Mouse (Mus musculus) cerebellum, adult 9-10 months (tissue): ENCODE results near the gene Fam110c.
"Not testable (repeated sequence)": the region's sequence is repeated elsewhere in the genome, so short reads cannot be mapped to it uniquely, and the experiment has no call there.

ENCODE experiments used
- DNase-seq: peaks from one replicate; pipeline ENCODE4 v3.0.0; 2022

The Fam110c gene

GRCm38 (mm10) chr12:31073412-31074354, at the start of gene Fam110c:
Gene Fam110c (plus strand): TSS chr12:31073861.
- no peak for DNase-seq

GRCm38 (mm10) chr12:31026423-31026822, 47.2 kb upstream of the Fam110c start:
- no peak for DNase-seq

DNA sequence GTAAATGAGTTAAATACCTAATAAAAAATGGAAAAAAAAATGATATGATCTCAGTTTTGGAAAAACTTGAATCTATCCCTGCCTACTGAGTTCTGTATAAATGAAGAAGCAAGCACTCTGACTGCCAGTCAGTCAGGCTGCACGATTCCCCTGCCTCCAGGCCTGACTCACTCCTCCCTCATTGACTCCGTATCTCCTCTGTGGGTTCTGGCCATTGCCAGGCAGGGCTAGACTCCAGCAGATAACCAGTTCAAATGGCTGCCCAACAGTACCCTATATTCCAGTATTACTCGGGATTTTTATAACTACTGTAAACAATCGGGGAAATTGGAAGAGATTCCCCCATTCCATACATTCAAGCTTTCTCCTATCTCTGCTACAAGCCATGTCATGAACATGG, 21.6 kb upstream of the Fam110c start:
- no peak for DNase-seq

DNA sequence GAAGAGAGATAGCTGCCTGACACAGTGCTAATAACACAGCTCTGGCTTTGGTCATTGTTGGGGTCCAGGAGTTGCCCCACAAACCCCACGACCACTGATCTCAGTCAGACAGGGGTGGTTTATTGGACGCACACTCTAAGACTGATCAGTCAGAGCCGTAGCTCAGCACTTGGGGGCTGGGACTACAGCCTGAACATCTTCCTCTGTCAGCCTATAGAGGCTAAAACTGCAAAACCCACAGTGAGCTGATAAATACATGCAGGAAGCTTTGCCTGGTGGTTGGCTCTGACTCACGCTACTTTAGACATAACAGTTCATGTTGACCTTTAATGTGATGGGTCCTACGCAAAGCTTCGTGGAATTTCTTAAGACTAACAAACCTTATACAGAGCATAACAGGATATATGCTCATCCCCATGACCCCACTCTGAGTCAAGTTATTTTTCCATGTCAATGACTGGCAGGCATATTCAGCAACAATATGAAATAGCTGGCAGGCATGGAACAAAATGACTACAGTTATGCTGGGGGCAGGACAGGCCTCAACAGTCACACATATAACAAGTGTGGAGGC, 17.3 kb upstream of the Fam110c start:
- no peak for DNase-seq

GRCm38 (mm10) chr12:31059393-31059853, 14.2 kb upstream of the Fam110c start:
- DNase-seq, result no peak

GRCm38 (mm10) chr12:31060245-31060644, 13.4 kb upstream of the Fam110c start:
- DNase-seq, result no peak

DNA sequence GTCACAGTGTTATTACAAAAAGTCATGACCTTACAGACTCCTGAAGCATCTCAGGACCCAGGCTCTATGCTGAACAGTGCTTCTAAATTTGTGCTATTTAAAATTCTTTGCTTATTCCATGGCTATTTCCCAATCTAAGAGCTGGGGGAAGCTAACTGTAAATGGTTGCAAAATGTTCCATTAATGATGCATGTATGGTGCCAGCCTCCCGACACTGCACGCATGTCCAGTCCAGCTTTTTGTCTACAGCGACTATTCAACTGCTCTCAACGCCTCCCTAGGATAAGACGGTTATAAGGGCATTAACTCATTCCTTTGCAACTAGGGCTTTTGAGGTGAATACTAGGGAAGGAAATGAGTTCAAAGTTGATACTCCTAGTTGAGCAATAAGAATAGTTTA, 2.4 kb upstream of the Fam110c start:
- no peak for DNase-seq

DNA sequence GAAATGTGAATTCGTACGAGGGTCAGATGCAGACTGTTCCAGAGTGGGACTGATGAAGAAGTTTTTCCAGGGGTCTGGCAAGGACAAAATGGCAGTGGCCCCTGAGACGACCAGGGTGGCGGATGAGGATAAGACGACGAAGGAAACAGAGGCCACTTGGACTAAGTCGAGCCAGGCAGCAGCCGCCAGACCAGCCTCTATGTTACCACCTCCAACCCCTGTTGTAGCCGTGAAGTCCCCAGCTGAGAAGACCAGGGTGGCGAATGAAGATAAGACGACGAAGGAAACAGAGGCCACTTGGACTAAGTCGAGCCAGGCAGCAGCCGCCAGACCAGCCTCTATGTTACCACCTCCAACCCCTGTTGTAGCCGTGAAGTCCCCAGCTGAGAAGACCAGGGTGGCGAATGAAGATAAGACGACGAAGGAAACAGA, 710 bp downstream of the Fam110c start:
- DNase-seq, result not testable (repeated sequence)

- no peak for DNase-seq
Observed at GRCm38 (mm10) chr12:31074839-31075538, 1.3 kb downstream of the Fam110c start.

GRCm38 (mm10) chr12:31077020-31077419, 3.4 kb downstream of the Fam110c start:
- no peak for DNase-seq

GRCm38 (mm10) chr12:31078030-31078429, 4.4 kb downstream of the Fam110c start:
- no peak for DNase-seq

- DNase-seq, result no peak
Observed at GRCm38 (mm10) chr12:31080352-31080751, 6.7 kb downstream of the Fam110c start.

GRCm38 (mm10) chr12:31080890-31081554, 7.4 kb downstream of the Fam110c start:
- no peak for DNase-seq

DNA sequence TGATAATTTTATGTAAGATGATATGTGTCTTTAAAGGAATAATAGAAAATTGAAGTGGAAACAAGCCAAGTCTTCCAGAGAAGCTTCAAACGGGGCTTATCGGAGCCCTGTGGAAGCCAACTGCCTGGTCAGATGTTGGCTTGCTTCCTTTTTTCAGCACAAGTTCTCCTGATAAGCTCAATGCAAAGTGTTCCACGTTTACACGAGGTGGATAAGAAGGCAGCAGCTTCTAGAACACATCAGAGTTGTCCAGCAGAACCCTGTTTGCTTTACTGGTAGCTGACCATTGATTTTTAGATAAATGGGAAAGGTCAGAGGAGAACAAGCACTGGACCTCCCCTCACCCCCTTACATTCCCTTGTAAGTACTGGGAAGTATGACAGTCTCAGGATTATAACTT, 9.3 kb downstream of the Fam110c start:
- DNase-seq, result no peak

- no peak for DNase-seq
Observed at GRCm38 (mm10) chr12:31083407-31083806, 9.7 kb downstream of the Fam110c start.

- DNase-seq, result no peak
Observed at GRCm38 (mm10) chr12:31087060-31087459, 13.4 kb downstream of the Fam110c start.

GRCm38 (mm10) chr12:31090401-31090800, 16.7 kb downstream of the Fam110c start:
- no peak for DNase-seq

- DNase-seq, result no peak
Observed at GRCm38 (mm10) chr12:31090882-31091640, 17.4 kb downstream of the Fam110c start.

- no peak for DNase-seq
Observed at GRCm38 (mm10) chr12:31092481-31092880, 18.8 kb downstream of the Fam110c start.

GRCm38 (mm10) chr12:31097185-31097584, 23.5 kb downstream of the Fam110c start:
- no peak for DNase-seq

DNA sequence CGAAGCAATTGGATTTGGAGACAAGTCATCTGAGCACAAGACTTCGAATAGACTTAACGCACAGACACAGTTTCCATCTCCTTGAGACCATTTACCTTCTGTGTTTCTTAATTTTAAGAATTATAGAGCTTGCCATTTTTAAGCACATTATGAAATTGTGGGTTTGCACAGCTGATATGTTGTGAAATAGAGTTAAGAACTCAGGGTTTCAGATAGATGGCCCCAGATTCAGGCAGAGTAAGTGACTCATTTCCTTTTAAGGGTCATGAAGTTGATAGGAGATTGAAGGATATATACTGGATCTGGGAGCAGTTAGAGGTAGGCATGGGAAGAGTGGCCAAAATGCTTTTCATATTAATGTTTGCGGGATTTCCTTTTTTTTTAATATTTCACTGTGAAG, 27.5 kb downstream of the Fam110c start:
- no peak for DNase-seq

GRCm38 (mm10) chr12:31101821-31102220, 28.2 kb downstream of the Fam110c start:
- no peak for DNase-seq
